Mouse (Mus musculus): ENCODE data around the gene Pfkp. TPM values are rescaled to one million over a fixed set of nuclear protein-coding genes. Genes with fewer than 3 reads are reported as not detected.

Pfkp gene
- polyA plus RNA-seq, 1 experiment from 2014 or later, result 40.8 TPM

- Histone ChIP-seq H3K9ac (ENCODE audit: low read depth, low read length) (no peak overlapping the region), H3K36me3 (ENCODE audit: insufficient read depth, low read length) (no peaks in the 10 kb centered on the region), H3K4me2 (ENCODE audit: low read length) (no peak overlapping the region), H3K4me3 (replicated peaks; ENCODE audit: low read depth, low read length) (no peak overlapping the region), H3K9me3 (replicated peaks; ENCODE audit: low read length) (no peaks in the 10 kb centered on the region), H3K4me1 (replicated peaks; ENCODE audit: insufficient read depth, low read length) (no peaks in the 10 kb centered on the region), H3K27me3 (ENCODE audit: insufficient read depth, low read length) (no peaks in the 10 kb centered on the region), H3K27ac (no peak overlapping the region)
- no peak for TF ChIP-seq CTCF (IDR thresholded peaks at IDR 0.05; ENCODE audit: low read depth)
- DNase-seq (ENCODE audit: low spot score) (no peak), ATAC-seq (replicated peaks; ENCODE audit: low FRiP score, low read depth) (no peak)
- WGBS, result 79% methylated on average over 3 of the region's 3 CpGs
Measured at GRCm38 (mm10) chr13:6638976-6639375, 9.6 kb downstream of the Pfkp start.

GRCm38 (mm10) chr13:6638425-6638824, 10.2 kb downstream of the Pfkp start:
- 53% methylated on average over 1 of the region's 1 CpGs for WGBS
- no peaks in the 10 kb centered on the region; the same call in 1 of the 2 replicates for H3K4me1 ChIP-seq (replicated peaks; ENCODE audit: insufficient read depth, low read length)

GRCm38 (mm10) chr13:6637534-6638124, 10.9 kb downstream of the Pfkp start:
- 81% methylated on average over 6 of the region's 7 CpGs for WGBS
- Histone ChIP-seq H3K9ac (ENCODE audit: low read depth, low read length) (no peak overlapping the region), H3K27me3 (ENCODE audit: insufficient read depth, low read length) (no peaks in the 10 kb centered on the region), H3K4me2 (ENCODE audit: low read length) (no peak overlapping the region), H3K4me3 (replicated peaks; ENCODE audit: low read depth, low read length) (no peak overlapping the region), H3K36me3 (ENCODE audit: insufficient read depth, low read length) (no peaks in the 10 kb centered on the region), H3K4me1 (replicated peaks; ENCODE audit: insufficient read depth, low read length) (no peaks in the 10 kb centered on the region; the same call in 1 of the 2 replicates), H3K9me3 (replicated peaks; ENCODE audit: low read length) (no peaks in the 10 kb centered on the region), H3K27ac (no peak overlapping the region)
- DNase-seq (ENCODE audit: low spot score), result no peak
- no peak for TF ChIP-seq CTCF (IDR thresholded peaks at IDR 0.05; ENCODE audit: low read depth)
- ATAC-seq (replicated peaks; ENCODE audit: low FRiP score, low read depth), result no peak

More at GRCm38 (mm10) chr13:6638425-6638824, 10.2 kb downstream of the Pfkp start:
- ATAC-seq (replicated peaks; ENCODE audit: low FRiP score, low read depth) (no peak), DNase-seq (ENCODE audit: low spot score) (no peak)
- Histone ChIP-seq H3K4me3 (replicated peaks; ENCODE audit: low read depth, low read length) (no peak overlapping the region), H3K36me3 (ENCODE audit: insufficient read depth, low read length) (no peaks in the 10 kb centered on the region), H3K4me2 (ENCODE audit: low read length) (no peak overlapping the region), H3K27me3 (ENCODE audit: insufficient read depth, low read length) (no peaks in the 10 kb centered on the region), H3K9me3 (replicated peaks; ENCODE audit: low read length) (no peaks in the 10 kb centered on the region), H3K9ac (ENCODE audit: low read depth, low read length) (no peak overlapping the region), H3K27ac (no peak overlapping the region)
- no peak for TF ChIP-seq CTCF (IDR thresholded peaks at IDR 0.05; ENCODE audit: low read depth)

GRCm38 (mm10) chr13:6636976-6637375, 11.6 kb downstream of the Pfkp start:
- WGBS, result 75% methylated on average over 4 of the region's 4 CpGs
- Histone ChIP-seq H3K27me3 (ENCODE audit: insufficient read depth, low read length) (no peaks in the 10 kb centered on the region), H3K27ac (0 out of 2 replicates have a peak overlapping the region, but pooled peaks have one; percentile 43), H3K36me3 (ENCODE audit: insufficient read depth, low read length) (no peaks in the 10 kb centered on the region), H3K4me3 (replicated peaks; ENCODE audit: low read depth, low read length) (no peak overlapping the region), H3K9me3 (replicated peaks; ENCODE audit: low read length) (no peaks in the 10 kb centered on the region), H3K9ac (ENCODE audit: low read depth, low read length) (no peak overlapping the region), H3K4me2 (ENCODE audit: low read length) (no peak overlapping the region), H3K4me1 (replicated peaks; ENCODE audit: insufficient read depth, low read length) (peaks cover 4% of the 10 kb centered on the region; the same call in 1 of the 2 replicates)
- DNase-seq (ENCODE audit: low spot score), result peak; percentile 18
- no peak for TF ChIP-seq CTCF (IDR thresholded peaks at IDR 0.05; ENCODE audit: low read depth)
- peak; percentile 82 for ATAC-seq (replicated peaks; ENCODE audit: low FRiP score, low read depth)

- ATAC-seq (replicated peaks; ENCODE audit: low FRiP score, low read depth), result peak; percentile 38; the same call in 1 of the 2 replicates
- H3K4me3 ChIP-seq (replicated peaks; ENCODE audit: low read depth, low read length), result no peak overlapping the region
- no peak for DNase-seq (ENCODE audit: low spot score)
- no peaks in the 10 kb centered on the region for H3K9me3 ChIP-seq (replicated peaks; ENCODE audit: low read length)
- 63% methylated on average over 6 of the region's 6 CpGs for WGBS
- TF ChIP-seq CTCF (IDR thresholded peaks at IDR 0.05; ENCODE audit: low read depth), result no peak
- no peaks in the 10 kb centered on the region for H3K27me3 ChIP-seq (ENCODE audit: insufficient read depth, low read length)
- H3K27ac ChIP-seq, result peak overlapping the region; percentile 43; the same call in 1 of the 2 replicates
- H3K9ac ChIP-seq (ENCODE audit: low read depth, low read length), result no peak overlapping the region
- H3K36me3 ChIP-seq (ENCODE audit: insufficient read depth, low read length), result no peaks in the 10 kb centered on the region
- no peak overlapping the region for H3K4me2 ChIP-seq (ENCODE audit: low read length)
- H3K4me1 ChIP-seq (replicated peaks; ENCODE audit: insufficient read depth, low read length), result peaks cover 4% of the 10 kb centered on the region; the same call in 1 of the 2 replicates
Measured at GRCm38 (mm10) chr13:6636520-6636919, 12.1 kb downstream of the Pfkp start.

GRCm38 (mm10) chr13:6635138-6636076, 13.2 kb downstream of the Pfkp start:
- WGBS, result 54% methylated on average over 11 of the region's 11 CpGs
- peak overlapping the region; percentile 21 for H3K27ac ChIP-seq

More at GRCm38 (mm10) chr13:6635138-6636076, 13.2 kb downstream of the Pfkp start:
- Histone ChIP-seq H3K9ac (ENCODE audit: low read depth, low read length) (no peak overlapping the region), H3K9me3 (replicated peaks; ENCODE audit: low read length) (no peaks in the 10 kb centered on the region), H3K36me3 (ENCODE audit: insufficient read depth, low read length) (no peaks in the 10 kb centered on the region), H3K27me3 (ENCODE audit: insufficient read depth, low read length) (no peaks in the 10 kb centered on the region), H3K4me2 (ENCODE audit: low read length) (no peak overlapping the region), H3K4me3 (replicated peaks; ENCODE audit: low read depth, low read length) (no peak overlapping the region), H3K4me1 (replicated peaks; ENCODE audit: insufficient read depth, low read length) (peaks cover 4% of the 10 kb centered on the region; the same call in 1 of the 2 replicates)
- ATAC-seq (replicated peaks; ENCODE audit: low FRiP score, low read depth) (peak; percentile 31; the same call in 1 of the 2 replicates), DNase-seq (ENCODE audit: low spot score) (peak; percentile 37)
- no peak for TF ChIP-seq CTCF (IDR thresholded peaks at IDR 0.05; ENCODE audit: low read depth)
